Mouse (Mus musculus) embryonic facial prominence, embryonic 11.5 days (tissue): ENCODE measurements around the gene Lbp. TPM values are rescaled to one million over a fixed set of nuclear protein-coding genes. Genes with fewer than 3 reads are reported as not detected.

Experiments used
- ATAC-seq: fragments of 200-750 bp; cut with Nextera tagmentation; replicated peaks from 2 replicates; pipeline ENCODE4 v1.8.0; 2017; ENCODE audit warnings: low read depth; ENCODE audit not compliant: insufficient number of reproducible peaks, low FRiP score, low TSS enrichment
- DNase-seq: peaks from one replicate; pipeline ENCODE4 v3.0.0-alpha.2; 2015; ENCODE audit warnings: low spot score
- H3K27ac ChIP-seq: fragments of 300-500 bp; sonication (generic); replicated peaks from 2 replicates; pipeline ENCODE4 v1.5.1; 2014; ENCODE audit warnings: mild to moderate bottlenecking, low read depth, low read length, control low read depth
- H3K27me3 ChIP-seq: fragments of 300-500 bp; sonication (generic); 2 replicates; pipeline ENCODE4 v1.6.1; 2014; ENCODE audit warnings: mild to moderate bottlenecking, low read length, moderate library complexity, mixed read lengths; ENCODE audit not compliant: control insufficient read depth, insufficient read depth
- H3K36me3 ChIP-seq: fragments of 300-500 bp; sonication (generic); replicated peaks from 2 replicates; pipeline ENCODE4 v1.6.1; 2014; ENCODE audit warnings: low read depth, mild to moderate bottlenecking, low read length, moderate library complexity, mixed read lengths; ENCODE audit not compliant: control insufficient read depth, insufficient read depth
- H3K4me1 ChIP-seq: fragments of 300-500 bp; sonication (generic); 2 replicates; pipeline ENCODE4 v1.6.1; 2014; ENCODE audit warnings: low read length, mixed read lengths; ENCODE audit not compliant: control insufficient read depth, insufficient read depth
- H3K4me2 ChIP-seq: fragments of 300-500 bp; sonication (generic); 2 replicates; pipeline ENCODE4 v1.6.1; 2014; ENCODE audit warnings: low read depth, mild to moderate bottlenecking, control low read depth, low read length, moderate library complexity
- H3K4me3 ChIP-seq: fragments of 300-500 bp; sonication (generic); 2 replicates; pipeline ENCODE4 v1.5.1; 2014; ENCODE audit warnings: low read depth, low read length, control low read depth
- H3K9ac ChIP-seq: fragments of 300-500 bp; sonication (generic); replicated peaks from 2 replicates; pipeline ENCODE4 v1.6.1; 2014; ENCODE audit warnings: mild to moderate bottlenecking, control low read depth, low read length
- H3K9me3 ChIP-seq: fragments of 300-500 bp; sonication (generic); replicated peaks from 2 replicates; pipeline ENCODE4 v1.6.1; 2016; ENCODE audit warnings: mild to moderate bottlenecking, low read length, inconsistent platforms, mixed read lengths; ENCODE audit not compliant: control insufficient read depth
- WGBS: fragments of 180-500 bp; shearing (Covaris S2); extraction: QIAGEN DNeasy Blood & Tissue Kit; methylation state at CpG from one replicate; pipeline ENCODE4 v1.1.7; 2014; 5-methylcytosine and 5-hydroxymethylcytosine counted together
- polyA plus RNA-seq: library from polyadenylated mRNA; unstranded; fragments of >200 nt; fragmentation: Nextera tagmentation; extraction: Ambion mirVana; gene quantifications from 2 replicates; pipeline ENCODE4 v1.2.1, GENCODE M21; 2014

Gene Lbp
- polyA plus RNA-seq, 1 experiment from 2014 or later: 3.8 TPM

- H3K27ac ChIP-seq: no peak overlapping the region
- H3K4me1 ChIP-seq: no peaks in the 10 kb centered on the region
- no peak overlapping the region for H3K4me2 ChIP-seq
- no peak overlapping the region for H3K4me3 ChIP-seq
- H3K27me3 ChIP-seq: no peaks in the 10 kb centered on the region
- no peak for ATAC-seq
- H3K9ac ChIP-seq: no peak overlapping the region
- no peaks in the 10 kb centered on the region for H3K36me3 ChIP-seq
- DNase-seq: no peak
- WGBS: 88% methylated on average over 5 of the region's 5 CpGs
- H3K9me3 ChIP-seq: no peaks in the 10 kb centered on the region
Measured at GRCm38 (mm10) chr2:158367654-158368053, 61.4 kb downstream of the Lbp start.

DNA sequence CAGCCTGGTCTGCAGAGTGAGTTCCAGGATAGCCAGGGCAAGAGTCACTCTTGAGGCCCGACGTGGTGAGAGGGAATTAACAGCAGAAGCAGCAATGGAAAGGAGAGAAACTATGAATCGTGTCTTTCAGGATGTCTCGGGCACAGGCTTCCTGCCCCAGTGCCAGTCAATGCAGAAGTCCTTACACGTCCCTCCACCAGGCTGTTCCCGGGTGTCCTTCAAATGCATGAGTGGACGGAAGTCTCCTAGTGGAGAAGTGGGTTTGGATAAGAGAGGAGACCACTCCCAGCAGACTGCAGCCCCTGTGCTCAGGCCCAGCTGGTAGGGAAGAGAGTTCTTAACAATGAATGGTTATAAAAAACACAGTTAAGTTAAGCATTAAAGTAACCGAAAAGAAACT is 62.0 kb downstream of the Lbp start:
- Histone ChIP-seq H3K36me3 (no peaks in the 10 kb centered on the region), H3K27ac (no peak overlapping the region), H3K4me3 (no peak overlapping the region), H3K9me3 (no peaks in the 10 kb centered on the region), H3K4me2 (no peak overlapping the region), H3K9ac (no peak overlapping the region), H3K27me3 (no peaks in the 10 kb centered on the region), H3K4me1 (no peaks in the 10 kb centered on the region)
- DNase-seq (no peak), ATAC-seq (no peak)
- WGBS: 93% methylated on average over 8 of the region's 8 CpGs

DNA sequence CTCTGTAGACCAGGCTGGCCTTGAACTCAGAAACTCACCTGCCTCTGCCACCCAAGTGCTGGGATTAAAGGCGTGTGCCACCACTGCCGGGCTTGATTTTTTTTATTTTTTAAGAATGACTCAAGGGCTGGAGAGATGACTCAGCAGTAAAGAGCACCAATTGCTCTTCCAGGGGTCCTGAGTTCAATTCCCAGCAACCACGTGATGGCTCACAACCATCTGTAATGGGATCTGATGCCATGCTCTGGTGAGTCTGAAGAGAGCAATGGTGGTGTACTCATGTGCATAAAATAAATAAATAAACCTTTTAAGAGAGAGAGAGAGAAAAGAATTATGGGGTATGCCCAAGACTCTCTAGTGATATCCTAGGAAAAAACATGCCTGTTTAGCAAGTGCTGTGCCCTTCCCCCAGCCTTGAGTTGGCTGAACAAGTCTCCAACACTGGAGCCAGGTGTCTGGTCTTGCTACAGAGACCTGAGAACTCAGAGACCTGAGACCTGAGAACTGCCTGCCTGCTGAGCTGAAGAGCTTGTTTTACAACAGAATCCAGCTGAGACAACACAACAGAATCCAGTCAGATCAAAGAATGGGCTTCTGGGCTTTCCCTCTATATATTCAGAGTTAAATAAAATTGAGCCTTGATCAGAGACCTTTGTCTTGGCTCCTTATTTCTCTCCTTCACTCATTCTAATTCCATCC is 63.3 kb downstream of the Lbp start:
- DNase-seq (no peak), ATAC-seq (no peak)
- Histone ChIP-seq H3K27ac (no peak overlapping the region), H3K4me2 (no peak overlapping the region), H3K9me3 (no peaks in the 10 kb centered on the region), H3K4me3 (no peak overlapping the region), H3K36me3 (no peaks in the 10 kb centered on the region), H3K4me1 (no peaks in the 10 kb centered on the region), H3K27me3 (no peaks in the 10 kb centered on the region), H3K9ac (no peak overlapping the region)
- WGBS: 84% methylated on average over 3 of the region's 3 CpGs

DNA sequence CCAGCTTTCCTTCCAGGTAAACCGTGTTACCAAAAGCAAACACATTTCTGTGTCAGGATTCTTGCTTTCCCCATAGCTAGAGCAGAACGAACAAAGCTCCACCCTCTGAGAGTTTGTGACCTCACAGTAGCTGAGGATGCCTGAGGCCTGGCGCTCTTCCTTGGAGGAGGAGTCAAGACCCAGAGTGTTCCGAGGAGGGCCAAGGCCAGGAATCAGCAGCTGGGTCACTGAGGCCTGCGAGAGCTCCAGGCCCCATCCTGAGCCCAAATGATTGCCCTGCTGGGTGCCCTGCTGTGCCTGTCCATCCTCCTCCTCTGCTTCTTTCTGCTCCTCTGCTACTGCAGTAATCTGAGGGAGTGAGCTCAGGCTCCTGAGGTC is 63.9 kb downstream of the Lbp start:
- ATAC-seq: no peak
- DNase-seq: no peak
- no peaks in the 10 kb centered on the region for H3K9me3 ChIP-seq
- WGBS: 10% methylated on average over 5 of the region's 5 CpGs
- no peaks in the 10 kb centered on the region for H3K36me3 ChIP-seq
- no peak overlapping the region for H3K27ac ChIP-seq
- no peaks in the 10 kb centered on the region for H3K4me1 ChIP-seq
- no peaks in the 10 kb centered on the region for H3K27me3 ChIP-seq
- H3K9ac ChIP-seq: no peak overlapping the region
- H3K4me3 ChIP-seq: no peak overlapping the region
- no peak overlapping the region for H3K4me2 ChIP-seq

DNA sequence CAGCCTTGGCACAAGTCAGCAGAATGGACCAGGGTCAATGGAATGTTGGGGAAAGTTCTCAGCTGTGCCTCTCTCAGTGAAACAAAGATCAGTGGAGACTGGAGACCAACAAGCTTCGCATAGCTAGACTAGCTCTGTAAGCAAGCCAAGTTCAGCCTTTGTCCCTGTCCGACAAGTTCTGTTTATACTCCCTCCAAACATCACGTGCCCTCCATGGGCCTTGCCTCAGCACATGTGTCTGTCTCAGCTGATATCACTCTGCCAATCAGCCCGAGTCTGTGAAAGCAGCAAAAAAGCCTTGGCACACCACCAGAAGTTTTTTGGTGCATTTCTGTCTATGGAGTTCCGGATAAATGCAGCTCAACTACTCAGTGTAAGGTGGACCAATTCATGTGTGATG is 66.8 kb downstream of the Lbp start:
- DNase-seq: no peak
- H3K4me2 ChIP-seq: no peak overlapping the region
- 83% methylated on average over 5 of the region's 5 CpGs for WGBS
- H3K27ac ChIP-seq: no peak overlapping the region
- no peak overlapping the region for H3K4me3 ChIP-seq
- no peak for ATAC-seq
- no peak overlapping the region for H3K9ac ChIP-seq
- no peaks in the 10 kb centered on the region for H3K36me3 ChIP-seq
- no peaks in the 10 kb centered on the region for H3K9me3 ChIP-seq
- H3K4me1 ChIP-seq: no peaks in the 10 kb centered on the region
- peaks cover 5% of the 10 kb centered on the region; the same call in 1 of the 2 replicates for H3K27me3 ChIP-seq

GRCm38 (mm10) chr2:158373516-158373915 is 67.2 kb downstream of the Lbp start:
- 61% methylated on average over 7 of the region's 7 CpGs for WGBS

DNA sequence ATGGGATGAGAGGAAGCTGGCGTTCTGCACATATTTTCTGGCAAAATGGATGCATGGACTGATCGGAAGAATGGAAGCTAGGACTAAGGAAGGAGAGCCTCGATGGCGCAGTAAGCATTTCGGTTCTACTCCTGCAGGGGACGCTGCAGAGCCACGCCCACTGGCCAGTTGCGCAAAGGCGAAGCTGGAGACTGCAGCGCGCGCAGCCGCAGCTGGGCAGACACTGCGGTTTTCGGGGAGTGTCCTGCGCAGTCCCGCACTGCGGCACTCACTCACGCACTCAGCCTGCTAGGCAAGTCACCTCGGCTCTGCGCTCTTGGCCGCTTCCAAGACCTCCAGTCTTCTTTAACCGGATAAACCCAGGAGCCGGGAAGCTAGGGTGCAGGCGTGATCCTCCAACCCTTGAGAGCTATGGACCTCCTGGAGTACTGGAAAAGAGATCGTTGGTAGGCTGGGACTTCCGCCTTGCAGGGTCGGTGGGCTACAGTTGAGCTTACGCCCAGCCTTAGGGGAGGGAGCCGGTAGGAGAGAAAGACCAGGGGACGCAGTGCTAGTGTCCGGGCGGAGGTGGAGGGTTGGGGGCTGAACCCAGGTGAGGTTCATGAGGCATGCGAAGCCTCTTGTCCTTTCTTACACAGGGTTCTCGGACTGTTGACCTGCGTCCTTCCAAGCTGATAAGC is 69.3 kb downstream of the Lbp start, which contains the start of gene Snhg11:
TSS of gene Snhg11 (plus strand) at position 196 of the 680 bp plus-strand sequence.
- Histone ChIP-seq H3K4me3 (peak within 1 kb of the TSS; percentile 35), H3K4me2 (peak within 1 kb of the TSS; percentile 56), H3K36me3 (no peaks in the 10 kb centered on the region), H3K27ac (no peak within 1 kb of the TSS), H3K9me3 (no peaks in the 10 kb centered on the region), H3K4me1 (no peaks in the 10 kb centered on the region), H3K27me3 (peaks cover 5% of the 10 kb centered on the region; the same call in 1 of the 2 replicates), H3K9ac (peak within 1 kb of the TSS; percentile 43)
- 1% methylated on average over 36 of the region's 36 CpGs for WGBS
- ATAC-seq (peak; percentile 57; the same call in 1 of the 2 replicates), DNase-seq (peak; percentile 75)

More at GRCm38 (mm10) chr2:158373516-158373915, 67.2 kb downstream of the Lbp start:
- no peaks in the 10 kb centered on the region for H3K9me3 ChIP-seq
- H3K4me2 ChIP-seq: no peak overlapping the region
- H3K27me3 ChIP-seq: peaks cover 5% of the 10 kb centered on the region; the same call in 1 of the 2 replicates
- H3K36me3 ChIP-seq: no peaks in the 10 kb centered on the region
- no peak overlapping the region for H3K4me3 ChIP-seq
- no peak overlapping the region for H3K27ac ChIP-seq
- DNase-seq (no peak), ATAC-seq (no peak)
- no peak overlapping the region for H3K9ac ChIP-seq
- H3K4me1 ChIP-seq: no peaks in the 10 kb centered on the region

DNA sequence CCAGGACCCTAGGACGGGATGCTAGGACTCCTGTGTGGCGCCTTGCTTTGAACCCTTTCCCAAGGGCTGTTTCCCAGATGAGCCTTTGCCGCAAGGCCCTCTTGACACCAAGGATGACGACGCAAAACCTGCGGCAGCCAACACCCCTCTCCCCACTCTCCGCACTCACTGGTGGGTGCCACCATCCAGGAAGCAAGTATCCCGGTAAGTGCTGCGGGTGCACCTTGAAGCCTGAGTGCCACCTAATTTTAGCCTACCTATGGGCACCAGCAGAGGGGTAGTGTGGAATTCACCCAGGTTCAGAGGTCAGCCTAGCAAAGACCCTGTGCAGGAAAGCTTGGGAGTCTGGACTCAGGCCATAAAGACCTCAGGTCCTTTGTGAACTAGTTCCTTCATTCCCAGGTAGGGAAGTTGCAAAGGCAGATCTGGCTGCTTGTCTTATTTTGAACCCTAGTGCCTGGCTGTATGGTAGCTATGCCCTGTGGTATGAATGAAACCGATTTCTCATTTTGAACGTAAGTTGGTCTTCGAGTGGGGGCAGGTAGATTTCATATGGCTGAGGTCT is 69.9 kb downstream of the Lbp start:
- no peaks in the 10 kb centered on the region for H3K9me3 ChIP-seq
- H3K4me2 ChIP-seq: peak overlapping the region; percentile 56; the same call in 1 of the 2 replicates
- H3K4me3 ChIP-seq: peak overlapping the region; percentile 35; the same call in 1 of the 2 replicates
- peaks cover 5% of the 10 kb centered on the region; the same call in 1 of the 2 replicates for H3K27me3 ChIP-seq
- H3K27ac ChIP-seq: no peak overlapping the region
- no peaks in the 10 kb centered on the region for H3K4me1 ChIP-seq
- DNase-seq (no peak), ATAC-seq (no peak)
- no peaks in the 10 kb centered on the region for H3K36me3 ChIP-seq
- WGBS: 25% methylated on average over 12 of the region's 12 CpGs
- H3K9ac ChIP-seq: peak overlapping the region; percentile 43
